Mouse (Mus musculus) cerebellum, postnatal 4 days (tissue): ENCODE measurements at regions not wholly inside any gene's neighbourhood (a gene's known extent, or its start where the extent isn't known, plus 50 kb on each side); places are given as distances from the start of the nearest gene placed in this dataset.

Experiments
- DNase-seq, 2 experiments: peaks; one replicate each; pipeline ENCODE4 v3.0.0; 2022; ENCODE audit warnings: low spot score in 2 of 2, mixed read lengths in 1 of 2

GRCm38 (mm10) chr6:111621684-111622480 is 651.7 kb upstream of the Lmcd1 start:
- no peak for DNase-seq

- DNase-seq: no peak
Measured at GRCm38 (mm10) chr6:111622481-111623139, 650.9 kb upstream of the Lmcd1 start.

GRCm38 (mm10) chr6:111623140-111623497 is 650.4 kb upstream of the Lmcd1 start:
- DNase-seq: no peak

- DNase-seq: no peak
Measured at GRCm38 (mm10) chr6:111625501-111625900, 648.1 kb upstream of the Lmcd1 start.

GRCm38 (mm10) chr6:111652736-111653135 is 620.8 kb upstream of the Lmcd1 start:
- no peak for DNase-seq

- DNase-seq: no peak
Measured at GRCm38 (mm10) chr6:111659957-111660356, 613.6 kb upstream of the Lmcd1 start.

- no peak for DNase-seq
Measured at GRCm38 (mm10) chr6:111664603-111665002, 609.0 kb upstream of the Lmcd1 start.

GRCm38 (mm10) chr6:111684911-111685310 is 588.6 kb upstream of the Lmcd1 start:
- no peak for DNase-seq

GRCm38 (mm10) chr6:111702864-111703263 is 570.7 kb upstream of the Lmcd1 start:
- DNase-seq: no peak

GRCm38 (mm10) chr6:111708277-111708676 is 565.3 kb upstream of the Lmcd1 start:
- DNase-seq: no peak

- DNase-seq: no peak
Measured at GRCm38 (mm10) chr6:111725969-111726368, 547.6 kb upstream of the Lmcd1 start.

GRCm38 (mm10) chr6:111730381-111730780 is 543.2 kb upstream of the Lmcd1 start:
- DNase-seq: no peak

- no peak for DNase-seq
Measured at GRCm38 (mm10) chr6:111733926-111734325, 539.6 kb upstream of the Lmcd1 start.

- DNase-seq: peak in 1 of 2 experiments; percentile 51
Measured at GRCm38 (mm10) chr6:111738983-111739382, 534.6 kb upstream of the Lmcd1 start.

- no peak for DNase-seq
Measured at GRCm38 (mm10) chr6:111781710-111782481, 491.7 kb upstream of the Lmcd1 start.

- no peak for DNase-seq
Measured at GRCm38 (mm10) chr6:111808611-111809010, 464.9 kb upstream of the Lmcd1 start.

GRCm38 (mm10) chr6:111813982-111814603 is 459.5 kb upstream of the Lmcd1 start:
- DNase-seq: no peak

- DNase-seq: no peak
Measured at GRCm38 (mm10) chr6:111815150-111815549, 458.4 kb upstream of the Lmcd1 start.

- no peak for DNase-seq
Measured at GRCm38 (mm10) chr6:111820265-111820664, 453.3 kb upstream of the Lmcd1 start.

- no peak for DNase-seq
Measured at GRCm38 (mm10) chr6:111844321-111844835, 429.2 kb upstream of the Lmcd1 start.

- peak in 1 of 2 experiments; percentile 67 for DNase-seq
Measured at GRCm38 (mm10) chr6:111866101-111866598, 407.4 kb upstream of the Lmcd1 start.

GRCm38 (mm10) chr6:111882557-111882956 is 391.0 kb upstream of the Lmcd1 start:
- DNase-seq: no peak
